Mouse (Mus musculus) liver, embryonic 18 days (tissue): Measurements from ENCODE around the gene Phyh. TPM values are rescaled to one million over a fixed set of nuclear protein-coding genes. Genes with fewer than 3 reads are reported as not detected.

Source experiments
- polyA plus RNA-seq: library from polyadenylated mRNA; depleted of rRNA; stranded (reverse); fragments of >200 nt; gene quantifications from 2 replicates; pipeline ENCODE4 v1.2.3, GENCODE M21; 2012; rRNA removed

Gene Phyh
- polyA plus RNA-seq: 158 and 164 TPM in 2 replicates

GRCm38 (mm10) chr2:4918860-4919739, at the start of gene Phyh:
Phyh (plus strand) TSS chr2:4919019.

GRCm38 (mm10) chr2:4881350-4882248, 37.2 kb upstream of the Phyh start, which contains the start of gene Sephs1:
Sephs1 (plus strand) TSS chr2:4881564.

DNA sequence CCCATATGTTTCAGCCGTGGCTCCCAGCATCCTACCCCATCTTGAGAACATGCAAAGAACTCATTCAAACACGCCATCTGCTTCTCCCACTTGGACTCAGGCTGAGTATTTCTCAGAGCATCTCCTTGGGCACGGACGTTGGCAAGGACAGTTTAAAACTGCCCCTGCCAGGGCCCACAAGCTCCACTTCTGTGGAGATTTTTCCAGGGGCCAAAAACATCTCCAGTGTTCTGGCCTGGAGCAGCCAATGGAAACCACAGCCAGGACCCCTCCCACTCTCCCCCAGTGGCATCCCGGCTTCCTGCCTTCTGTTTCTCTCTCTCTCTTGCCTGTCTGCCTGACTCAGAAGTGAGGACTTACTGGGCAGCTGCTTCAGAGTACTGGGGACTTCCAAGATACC, 57.0 kb downstream of the Phyh start, which contains the start of gene Ucma:
TSS of gene Ucma (plus strand) at position 316 of the 400 bp plus-strand sequence.

Other genes starting within 250 kb of the Phyh start
- 1.8 TPM in 2 replicates for gene Bend7, start 201.2 kb upstream of the Phyh start, polyA plus RNA-seq
- gene Sephs1, start 37.5 kb upstream of the Phyh start, polyA plus RNA-seq: 16.0 and 16.2 TPM in 2 replicates
- not detected in 2 replicates for gene Ucma, start 57.1 kb downstream of the Phyh start, polyA plus RNA-seq
- 16.7 TPM in 2 replicates for gene Mcm10, start 93.8 kb downstream of the Phyh start, polyA plus RNA-seq
- 13.1 and 13.3 TPM in 2 replicates for gene Optn, start 145.0 kb downstream of the Phyh start, polyA plus RNA-seq
- 2.8 and 2.9 TPM in 2 replicates for gene Ccdc3, start 218.8 kb downstream of the Phyh start, polyA plus RNA-seq